Mouse (Mus musculus): Measurements from ENCODE around the gene Wdr43. TPM values are rescaled to one million over a fixed set of nuclear protein-coding genes. Genes with fewer than 3 reads are reported as not detected.

Wdr43 gene
- polyA plus RNA-seq, 1 experiment, result 34.4 TPM

DNA sequence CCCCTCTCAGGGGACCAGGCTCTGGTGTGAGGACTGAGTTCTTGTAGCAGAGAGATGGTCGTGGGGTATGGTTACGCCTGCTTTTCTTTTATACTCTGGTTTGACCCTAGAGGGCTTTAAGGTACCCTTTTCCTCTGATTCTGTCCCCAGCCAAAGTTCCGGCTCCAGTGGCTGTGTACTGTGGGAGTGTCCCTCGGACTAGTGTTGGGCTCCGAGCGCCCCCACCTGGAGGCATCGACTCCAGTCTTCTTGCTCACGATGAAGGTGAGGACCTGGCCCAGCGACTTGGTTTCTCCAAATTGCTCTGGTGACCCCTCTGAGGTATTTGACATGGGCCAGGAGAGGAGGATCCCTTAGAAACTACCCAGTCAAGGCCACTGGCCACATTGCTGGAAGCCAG lies 71.7 kb downstream of the Wdr43 start:
- Histone ChIP-seq H3K36me3 (ENCODE audit: control insufficient read depth, insufficient read depth) (no peaks in the 10 kb centered on the region), H3K79me3 (ENCODE audit: low read depth) (no peaks in the 10 kb centered on the region), H3K4me3 (ENCODE audit: insufficient read depth, poor library complexity, severe bottlenecking) (no peak overlapping the region), H3K27me3 (ENCODE audit: control insufficient read depth, insufficient read depth, insufficient read length) (no peaks in the 10 kb centered on the region), H3K79me2 (ENCODE audit: control insufficient read depth, insufficient read depth) (no peaks in the 10 kb centered on the region), H3ac (ENCODE audit: control insufficient read depth, insufficient read length, low read depth) (no peak overlapping the region)
- TF ChIP-seq FOSL1 (IDR thresholded peaks at IDR 0.05; ENCODE audit: insufficient read depth, low read length, poor library complexity, severe bottlenecking) (no peak), USF1 (IDR thresholded peaks at IDR 0.05; ENCODE audit: low read depth) (no peak), MYOD1 (IDR thresholded peaks at IDR 0.05; ENCODE audit: control insufficient read depth, insufficient read length, low read depth) (no peak), MAX (IDR thresholded peaks at IDR 0.05) (no peak), MYOG (IDR thresholded peaks at IDR 0.05; ENCODE audit: control insufficient read depth, extremely low read depth, insufficient read length) (no peak), CTCF (IDR thresholded peaks at IDR 0.05; ENCODE audit: control insufficient read depth, insufficient read depth, insufficient read length) (no peak), CEBPB (IDR thresholded peaks at IDR 0.05; ENCODE audit: low read depth) (no peak)

- H3K4me3 ChIP-seq (ENCODE audit: insufficient read depth, poor library complexity, severe bottlenecking), result no peak overlapping the region
- no peak overlapping the region for H3ac ChIP-seq (ENCODE audit: control insufficient read depth, insufficient read length, low read depth)
- no peaks in the 10 kb centered on the region for H3K36me3 ChIP-seq (ENCODE audit: control insufficient read depth, insufficient read depth)
- H3K79me3 ChIP-seq (ENCODE audit: low read depth), result no peaks in the 10 kb centered on the region
- no peaks in the 10 kb centered on the region for H3K79me2 ChIP-seq (ENCODE audit: control insufficient read depth, insufficient read depth)
- TF ChIP-seq MYOD1 (IDR thresholded peaks at IDR 0.05; ENCODE audit: control insufficient read depth, insufficient read length, low read depth) (no peak), MAX (IDR thresholded peaks at IDR 0.05) (no peak), CEBPB (IDR thresholded peaks at IDR 0.05; ENCODE audit: low read depth) (no peak), FOSL1 (IDR thresholded peaks at IDR 0.05; ENCODE audit: insufficient read depth, low read length, poor library complexity, severe bottlenecking) (no peak), MYOG (IDR thresholded peaks at IDR 0.05; ENCODE audit: control insufficient read depth, extremely low read depth, insufficient read length) (no peak)
- H3K27me3 ChIP-seq (ENCODE audit: control insufficient read depth, insufficient read depth, insufficient read length), result no peaks in the 10 kb centered on the region
These were observed 74.2 kb downstream of the Wdr43 start for GRCm38 (mm10) chr17:71689903-71690302.

- no peaks in the 10 kb centered on the region for H3K36me3 ChIP-seq (ENCODE audit: control insufficient read depth, insufficient read depth)
- H3K79me3 ChIP-seq (ENCODE audit: low read depth), result no peaks in the 10 kb centered on the region
- no peaks in the 10 kb centered on the region for H3K79me2 ChIP-seq (ENCODE audit: control insufficient read depth, insufficient read depth)
- H3K27me3 ChIP-seq (ENCODE audit: control insufficient read depth, insufficient read depth, insufficient read length), result no peaks in the 10 kb centered on the region
- H3ac ChIP-seq (ENCODE audit: control insufficient read depth, insufficient read length, low read depth), result no peak overlapping the region
- H3K4me3 ChIP-seq (ENCODE audit: insufficient read depth, poor library complexity, severe bottlenecking), result no peak overlapping the region
- peak; percentile 42 for TF ChIP-seq MYOD1 (IDR thresholded peaks at IDR 0.05; ENCODE audit: control insufficient read depth, insufficient read length, low read depth)
- no peak for TF ChIP-seq MAX (IDR thresholded peaks at IDR 0.05)
- TF ChIP-seq FOSL1 (IDR thresholded peaks at IDR 0.05; ENCODE audit: insufficient read depth, low read length, poor library complexity, severe bottlenecking), result no peak
- TF ChIP-seq CEBPB (IDR thresholded peaks at IDR 0.05; ENCODE audit: low read depth), result no peak
These were observed 75.7 kb downstream of the Wdr43 start for GRCm38 (mm10) chr17:71691361-71691875.

DNA sequence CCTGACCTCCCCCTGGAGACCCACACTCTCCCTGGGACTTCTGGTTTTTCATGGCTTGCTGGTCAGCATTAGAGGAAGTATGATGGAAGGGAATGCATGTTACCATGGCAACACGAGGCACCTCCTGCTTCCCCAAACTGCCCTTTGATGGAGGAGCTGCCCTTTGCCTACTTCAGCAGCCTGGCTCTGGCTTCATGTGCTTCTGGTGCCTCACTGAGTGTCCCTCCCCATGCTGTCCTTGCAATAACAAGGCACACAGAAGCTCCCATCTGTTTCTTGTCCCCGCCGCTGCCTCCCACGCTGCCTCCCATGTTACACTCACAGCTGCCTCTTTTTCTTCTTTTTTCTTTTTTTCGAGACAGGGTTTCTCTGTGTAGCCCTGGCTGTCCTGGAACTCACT lies 77.6 kb downstream of the Wdr43 start:
- H3K4me3 ChIP-seq (ENCODE audit: insufficient read depth, poor library complexity, severe bottlenecking), result no peak overlapping the region
- H3K27me3 ChIP-seq (ENCODE audit: control insufficient read depth, insufficient read depth, insufficient read length), result no peaks in the 10 kb centered on the region
- no peaks in the 10 kb centered on the region for H3K36me3 ChIP-seq (ENCODE audit: control insufficient read depth, insufficient read depth)
- no peak overlapping the region for H3ac ChIP-seq (ENCODE audit: control insufficient read depth, insufficient read length, low read depth)
- no peaks in the 10 kb centered on the region for H3K79me2 ChIP-seq (ENCODE audit: control insufficient read depth, insufficient read depth)
- H3K79me3 ChIP-seq (ENCODE audit: low read depth), result no peaks in the 10 kb centered on the region
- TF ChIP-seq MYOG (IDR thresholded peaks at IDR 0.05; ENCODE audit: control insufficient read depth, extremely low read depth, insufficient read length), result no peak
- TF ChIP-seq USF1 (IDR thresholded peaks at IDR 0.05; ENCODE audit: low read depth), result no peak
- TF ChIP-seq MYOD1 (IDR thresholded peaks at IDR 0.05; ENCODE audit: control insufficient read depth, insufficient read length, low read depth), result no peak
- TF ChIP-seq FOSL1 (IDR thresholded peaks at IDR 0.05; ENCODE audit: insufficient read depth, low read length, poor library complexity, severe bottlenecking), result no peak

DNA sequence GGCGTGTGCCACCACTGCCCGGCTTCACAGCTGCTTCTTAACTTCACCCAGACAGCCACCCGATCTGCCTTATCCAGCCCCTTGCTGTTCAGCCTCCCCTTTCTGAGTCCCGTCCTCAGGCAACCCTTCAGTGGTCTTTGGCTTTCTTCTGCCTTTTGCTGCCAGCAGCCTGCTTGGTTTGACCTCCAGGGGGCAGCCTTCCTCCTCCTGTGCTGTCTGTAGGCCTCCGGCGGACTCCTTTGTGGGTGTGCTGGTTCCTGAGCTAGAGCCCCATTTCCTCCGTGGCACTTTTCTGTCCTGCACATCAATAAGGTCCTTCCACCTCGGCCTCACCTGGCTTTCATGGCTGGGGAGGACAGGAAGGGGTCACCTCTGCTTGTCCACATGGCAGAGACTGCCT lies 78.1 kb downstream of the Wdr43 start:
- Histone ChIP-seq H3K79me3 (ENCODE audit: low read depth) (no peaks in the 10 kb centered on the region), H3ac (ENCODE audit: control insufficient read depth, insufficient read length, low read depth) (no peak overlapping the region), H3K27me3 (ENCODE audit: control insufficient read depth, insufficient read depth, insufficient read length) (no peaks in the 10 kb centered on the region), H3K79me2 (ENCODE audit: control insufficient read depth, insufficient read depth) (no peaks in the 10 kb centered on the region), H3K36me3 (ENCODE audit: control insufficient read depth, insufficient read depth) (no peaks in the 10 kb centered on the region), H3K4me3 (ENCODE audit: insufficient read depth, poor library complexity, severe bottlenecking) (no peak overlapping the region)
- TF ChIP-seq MYOD1 (IDR thresholded peaks at IDR 0.05; ENCODE audit: control insufficient read depth, insufficient read length, low read depth), result no peak
- TF ChIP-seq MAX (IDR thresholded peaks at IDR 0.05), result no peak
- TF ChIP-seq FOSL1 (IDR thresholded peaks at IDR 0.05; ENCODE audit: insufficient read depth, low read length, poor library complexity, severe bottlenecking), result no peak
- TF ChIP-seq MYOG (IDR thresholded peaks at IDR 0.05; ENCODE audit: control insufficient read depth, extremely low read depth, insufficient read length), result no peak
- TF ChIP-seq CEBPB (IDR thresholded peaks at IDR 0.05; ENCODE audit: low read depth), result no peak
- no peak for TF ChIP-seq CTCF (IDR thresholded peaks at IDR 0.05; ENCODE audit: control insufficient read depth, insufficient read depth, insufficient read length)
- no peak for TF ChIP-seq USF1 (IDR thresholded peaks at IDR 0.05; ENCODE audit: low read depth)

GRCm38 (mm10) chr17:71695151-71695550 lies 79.5 kb downstream of the Wdr43 start:
- TF ChIP-seq CTCF (IDR thresholded peaks at IDR 0.05; ENCODE audit: control insufficient read depth, insufficient read depth, insufficient read length) (no peak), MYOD1 (IDR thresholded peaks at IDR 0.05; ENCODE audit: control insufficient read depth, insufficient read length, low read depth) (no peak), CEBPB (IDR thresholded peaks at IDR 0.05; ENCODE audit: low read depth) (no peak), MAX (IDR thresholded peaks at IDR 0.05) (no peak), MYOG (IDR thresholded peaks at IDR 0.05; ENCODE audit: control insufficient read depth, extremely low read depth, insufficient read length) (no peak)
- Histone ChIP-seq H3K27me3 (ENCODE audit: control insufficient read depth, insufficient read depth, insufficient read length) (no peaks in the 10 kb centered on the region), H3K79me3 (ENCODE audit: low read depth) (no peaks in the 10 kb centered on the region), H3ac (ENCODE audit: control insufficient read depth, insufficient read length, low read depth) (no peak overlapping the region), H3K36me3 (ENCODE audit: control insufficient read depth, insufficient read depth) (no peaks in the 10 kb centered on the region), H3K4me3 (ENCODE audit: insufficient read depth, poor library complexity, severe bottlenecking) (no peak overlapping the region), H3K79me2 (ENCODE audit: control insufficient read depth, insufficient read depth) (no peaks in the 10 kb centered on the region)

All from C2C12 (cell line).